Mouse (Mus musculus): ENCODE measurements at regions not wholly inside any gene's neighbourhood (a gene's known extent, or its start where the extent isn't known, plus 50 kb on each side); places are given as distances from the start of the nearest gene placed in this dataset.

GRCm38 (mm10) chr7:123063264-123064011, 60.2 kb upstream of the Tnrc6a start:
- TF ChIP-seq EP300 (optimal IDR thresholded peaks at IDR 0.05): no peak
- no peak for TF ChIP-seq CTCF (IDR thresholded peaks at IDR 0.05; ENCODE audit: low read depth)
